Mouse (Mus musculus): Measurements from ENCODE around the gene Pdp2.
"Not testable (repeated sequence)": the region's sequence is repeated elsewhere in the genome, so short reads cannot be mapped to it uniquely, and the experiment has no call there.

Pdp2 gene

GRCm38 (mm10) chr8:104633156-104633744, 42.0 kb downstream of the Pdp2 start:
- peak in 1 of 2 experiments; percentile 2 for DNase-seq

GRCm38 (mm10) chr8:104635004-104635710, 43.9 kb downstream of the Pdp2 start:
- no peak for DNase-seq

DNA sequence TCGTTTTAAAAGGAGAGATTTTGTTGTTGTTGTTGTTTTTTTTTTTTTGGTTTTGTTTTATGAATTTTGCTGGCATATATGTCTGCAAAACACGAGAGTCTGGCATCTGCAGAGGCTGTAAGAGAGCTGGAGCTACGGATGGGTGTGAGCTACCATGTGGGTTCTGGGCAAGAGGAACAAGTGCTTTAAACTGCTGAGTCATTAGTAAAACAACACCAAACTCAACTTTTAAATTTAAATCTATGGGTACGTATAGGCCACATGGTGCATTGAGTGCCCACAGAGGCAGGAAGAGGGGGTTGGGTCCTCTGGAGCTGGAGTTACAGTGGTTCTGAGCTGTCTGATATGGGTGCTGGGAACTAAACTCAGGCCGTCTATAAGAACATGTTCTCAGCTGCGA, 46.8 kb downstream of the Pdp2 start:
- no peak for DNase-seq

GRCm38 (mm10) chr8:104640241-104640640, 49.0 kb downstream of the Pdp2 start:
- DNase-seq, result no peak

GRCm38 (mm10) chr8:104640831-104641370, 49.6 kb downstream of the Pdp2 start:
- DNase-seq, result no peak

- DNase-seq, result peak; percentile 88 to 90
These were observed 50.4 kb downstream of the Pdp2 start, which contains the start of gene Ciao2b for GRCm38 (mm10) chr8:104641426-104642323. Gene Ciao2b (minus strand): TSS chr8:104641965.

DNA sequence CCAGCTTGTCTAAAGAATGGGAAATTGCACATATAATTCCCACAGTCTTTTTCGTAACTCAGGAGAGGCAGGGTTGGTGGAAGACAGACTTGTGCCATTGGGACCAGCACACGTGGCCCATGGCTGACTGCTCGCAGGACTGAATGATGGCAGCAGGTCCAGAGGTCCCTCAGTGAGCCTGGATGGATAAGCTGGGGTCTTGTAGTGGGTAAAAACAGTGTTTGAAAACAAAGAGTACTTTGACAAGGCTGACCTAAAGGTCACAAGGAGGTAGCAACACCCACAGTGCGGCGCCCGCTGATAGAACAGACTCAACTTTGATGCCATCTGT, 51.0 kb downstream of the Pdp2 start:
- DNase-seq, result no peak

DNA sequence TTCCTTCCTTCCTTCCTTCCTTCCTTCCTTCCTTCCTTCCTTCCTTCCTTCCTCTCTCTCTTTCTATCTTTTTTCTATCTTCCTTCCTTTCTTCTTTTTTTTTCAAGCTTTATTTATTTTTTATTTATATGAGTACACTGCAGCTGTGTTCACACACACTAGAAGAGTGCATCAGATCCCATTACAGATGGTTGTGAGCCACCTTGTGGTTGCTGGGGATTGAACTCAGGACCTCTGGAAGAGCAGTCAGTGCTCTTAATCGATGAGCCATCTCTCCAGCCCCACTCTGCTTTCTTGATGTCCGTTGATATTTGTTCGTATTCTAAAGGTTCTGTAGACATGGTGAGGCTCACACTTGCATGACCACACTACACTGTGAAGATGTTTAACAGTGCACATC, 52.9 kb downstream of the Pdp2 start:
- DNase-seq, result not testable (repeated sequence)

All from lung, adult 18-20 months (tissue).